Mouse (Mus musculus): ENCODE data around the gene Slc44a2. TPM values are rescaled to one million over a fixed set of nuclear protein-coding genes. Genes with fewer than 3 reads are reported as not detected.

Gene Slc44a2
- total RNA-seq, 2 experiments from 2014 or later = 10.6 to 14.5 TPM

- no peak for ATAC-seq (replicated peaks; ENCODE audit: low FRiP score, poor library complexity, severe bottlenecking)
Measured at GRCm38 (mm10) chr9:21329699-21330289, 9.3 kb downstream of the Slc44a2 start.

- no peak for ATAC-seq (replicated peaks; ENCODE audit: low FRiP score, poor library complexity, severe bottlenecking)
Measured at GRCm38 (mm10) chr9:21331365-21332140, 11.1 kb downstream of the Slc44a2 start.

GRCm38 (mm10) chr9:21332161-21333061, 11.9 kb downstream of the Slc44a2 start:
- ATAC-seq (replicated peaks; ENCODE audit: low FRiP score, poor library complexity, severe bottlenecking) = no peak

- ATAC-seq (replicated peaks; ENCODE audit: low FRiP score, poor library complexity, severe bottlenecking) = no peak
Measured at GRCm38 (mm10) chr9:21333523-21333922, 13.0 kb downstream of the Slc44a2 start.

- ATAC-seq (replicated peaks; ENCODE audit: low FRiP score, poor library complexity, severe bottlenecking) = no peak
Measured at GRCm38 (mm10) chr9:21334747-21335146, 14.2 kb downstream of the Slc44a2 start.

GRCm38 (mm10) chr9:21335391-21335790, 14.9 kb downstream of the Slc44a2 start:
- ATAC-seq (replicated peaks; ENCODE audit: low FRiP score, poor library complexity, severe bottlenecking) = no peak

GRCm38 (mm10) chr9:21336491-21336890, 16.0 kb downstream of the Slc44a2 start:
- no peak for ATAC-seq (replicated peaks; ENCODE audit: low FRiP score, poor library complexity, severe bottlenecking)

GRCm38 (mm10) chr9:21337652-21338051, 17.2 kb downstream of the Slc44a2 start:
- ATAC-seq (replicated peaks; ENCODE audit: low FRiP score, poor library complexity, severe bottlenecking) = no peak

GRCm38 (mm10) chr9:21340411-21340810, 19.9 kb downstream of the Slc44a2 start:
- ATAC-seq (replicated peaks; ENCODE audit: low FRiP score, poor library complexity, severe bottlenecking) = no peak; the same call in 1 of the 2 replicates

- ATAC-seq (replicated peaks; ENCODE audit: low FRiP score, poor library complexity, severe bottlenecking) = no peak
Measured at GRCm38 (mm10) chr9:21346627-21347365, 26.3 kb downstream of the Slc44a2 start.

GRCm38 (mm10) chr9:21348152-21348551, 27.7 kb downstream of the Slc44a2 start:
- no peak for ATAC-seq (replicated peaks; ENCODE audit: low FRiP score, poor library complexity, severe bottlenecking)

- ATAC-seq (replicated peaks; ENCODE audit: low FRiP score, poor library complexity, severe bottlenecking) = no peak
Measured at GRCm38 (mm10) chr9:21351178-21351577, 30.7 kb downstream of the Slc44a2 start.

GRCm38 (mm10) chr9:21351702-21352377, 31.3 kb downstream of the Slc44a2 start:
- no peak for ATAC-seq (replicated peaks; ENCODE audit: low FRiP score, poor library complexity, severe bottlenecking)

- ATAC-seq (replicated peaks; ENCODE audit: low FRiP score, poor library complexity, severe bottlenecking) = no peak
Measured at GRCm38 (mm10) chr9:21352463-21353372, 32.2 kb downstream of the Slc44a2 start.

GRCm38 (mm10) chr9:21353373-21353686, 32.8 kb downstream of the Slc44a2 start:
- no peak for ATAC-seq (replicated peaks; ENCODE audit: low FRiP score, poor library complexity, severe bottlenecking)

- no peak for ATAC-seq (replicated peaks; ENCODE audit: low FRiP score, poor library complexity, severe bottlenecking)
Measured at GRCm38 (mm10) chr9:21354796-21355195, 34.3 kb downstream of the Slc44a2 start.

- peak; percentile 92 for ATAC-seq (replicated peaks; ENCODE audit: low FRiP score, poor library complexity, severe bottlenecking)
Measured at GRCm38 (mm10) chr9:21356981-21357718, 36.7 kb downstream of the Slc44a2 start.
